Mouse (Mus musculus): Measurements from ENCODE around the gene Lrr1. TPM values are rescaled to one million over a fixed set of nuclear protein-coding genes. Genes with fewer than 3 reads are reported as not detected.

Gene Lrr1
- total RNA-seq, 1 experiment, result 10.4 TPM

- H3K36me3 ChIP-seq (ENCODE audit: control insufficient read depth, insufficient read depth, low read length, poor library complexity, severe bottlenecking), result peaks cover 9% of the 10 kb centered on the region; the same call in 1 of the 2 replicates
Measured at GRCm38 (mm10) chr12:69190074-69190473, 21.5 kb downstream of the Lrr1 start.

GRCm38 (mm10) chr12:69190522-69190921 lies 21.9 kb downstream of the Lrr1 start:
- TF ChIP-seq HCFC1 (IDR thresholded peaks at IDR 0.05; ENCODE audit: borderline replicate concordance, insufficient read depth, low read length) (no peak), ZNF384 (IDR thresholded peaks at IDR 0.05; ENCODE audit: low read depth, low read length) (no peak), ZC3H11A (IDR thresholded peaks at IDR 0.05; ENCODE audit: borderline replicate concordance, low read depth, low read length) (no peak), MAFK (IDR thresholded peaks at IDR 0.05; ENCODE audit: insufficient read depth, low read depth, low read length) (no peak)
- Histone ChIP-seq H3K4me3 (ENCODE audit: insufficient read depth in 1 of 2, low read depth in 1 of 2, low read length in 2 of 2, poor library complexity in 1 of 2, severe bottlenecking in 1 of 2) (no peak overlapping the region), H3K9ac (ENCODE audit: insufficient read depth, low read depth, low read length, poor library complexity, severe bottlenecking) (no peak overlapping the region), H3K27ac (ENCODE audit: insufficient read depth, low read depth, low read length, poor library complexity, severe bottlenecking) (no peak overlapping the region), H3K9me3 (ENCODE audit: control insufficient read depth, insufficient read depth, low read depth, low read length) (no peaks in the 10 kb centered on the region), H3K36me3 (ENCODE audit: control insufficient read depth, insufficient read depth, low read length, poor library complexity, severe bottlenecking) (peaks cover 9% of the 10 kb centered on the region; the same call in 1 of the 2 replicates), H3K4me1 (ENCODE audit: control insufficient read depth in 2 of 2, insufficient read depth in 2 of 2, low read length in 2 of 2, poor library complexity in 1 of 2) (peaks cover 0 to 1% of the 10 kb centered on the region in 2 experiments; a peak in 1 of 4 replicates)
- in situ Hi-C loops (cut with MboI; ENCODE audit: low sequenced_read_pairs in 2 of 2, unreplicated experiment in 2 of 2), result no loop called here
- no peak for DNase-seq (ENCODE audit: low read depth, low spot score)

More at GRCm38 (mm10) chr12:69190074-69190473, 21.5 kb downstream of the Lrr1 start:
- TF ChIP-seq CHD2 (IDR thresholded peaks at IDR 0.05; ENCODE audit: low read depth, low read length), result no peak
- no peak for TF ChIP-seq MAFK (IDR thresholded peaks at IDR 0.05; ENCODE audit: insufficient read depth, low read depth, low read length)
- no peak for TF ChIP-seq ZNF384 (IDR thresholded peaks at IDR 0.05; ENCODE audit: low read depth, low read length)
- no peak for TF ChIP-seq HCFC1 (IDR thresholded peaks at IDR 0.05; ENCODE audit: borderline replicate concordance, insufficient read depth, low read length)
- TF ChIP-seq ZC3H11A (IDR thresholded peaks at IDR 0.05; ENCODE audit: borderline replicate concordance, low read depth, low read length), result no peak
- H3K9ac ChIP-seq (ENCODE audit: insufficient read depth, low read depth, low read length, poor library complexity, severe bottlenecking), result no peak overlapping the region
- no peak overlapping the region for H3K4me3 ChIP-seq (ENCODE audit: insufficient read depth in 1 of 2, low read depth in 1 of 2, low read length in 2 of 2, poor library complexity in 1 of 2, severe bottlenecking in 1 of 2)
- no peak for DNase-seq (ENCODE audit: low read depth, low spot score)
- H3K4me1 ChIP-seq (ENCODE audit: control insufficient read depth in 2 of 2, insufficient read depth in 2 of 2, low read length in 2 of 2, poor library complexity in 1 of 2), result peaks cover 0 to 3% of the 10 kb centered on the region in 2 experiments; a peak in 1 of 4 replicates
- H3K27ac ChIP-seq (ENCODE audit: insufficient read depth, low read depth, low read length, poor library complexity, severe bottlenecking), result no peak overlapping the region
- no peaks in the 10 kb centered on the region for H3K9me3 ChIP-seq (ENCODE audit: control insufficient read depth, insufficient read depth, low read depth, low read length)
- in situ Hi-C loops (cut with MboI; ENCODE audit: low sequenced_read_pairs in 2 of 2, unreplicated experiment in 2 of 2), result no loop called here

- no peak overlapping the region for H3K4me3 ChIP-seq (ENCODE audit: insufficient read depth in 1 of 2, low read depth in 1 of 2, low read length in 2 of 2, poor library complexity in 1 of 2, severe bottlenecking in 1 of 2)
- H3K36me3 ChIP-seq (ENCODE audit: control insufficient read depth, insufficient read depth, low read length, poor library complexity, severe bottlenecking), result peaks cover 9% of the 10 kb centered on the region; the same call in 1 of the 2 replicates
- TF ChIP-seq HCFC1 (IDR thresholded peaks at IDR 0.05; ENCODE audit: borderline replicate concordance, insufficient read depth, low read length) (no peak), ZC3H11A (IDR thresholded peaks at IDR 0.05; ENCODE audit: borderline replicate concordance, low read depth, low read length) (no peak), MAFK (IDR thresholded peaks at IDR 0.05; ENCODE audit: insufficient read depth, low read depth, low read length) (no peak), CHD2 (IDR thresholded peaks at IDR 0.05; ENCODE audit: low read depth, low read length) (no peak), ZNF384 (IDR thresholded peaks at IDR 0.05; ENCODE audit: low read depth, low read length) (no peak)
- H3K9me3 ChIP-seq (ENCODE audit: control insufficient read depth, insufficient read depth, low read depth, low read length), result no peaks in the 10 kb centered on the region
- in situ Hi-C loops (cut with MboI; ENCODE audit: low sequenced_read_pairs in 2 of 2, unreplicated experiment in 2 of 2), result no loop called here
- peaks cover 0 to 1% of the 10 kb centered on the region in 2 experiments; a peak in 1 of 4 replicates for H3K4me1 ChIP-seq (ENCODE audit: control insufficient read depth in 2 of 2, insufficient read depth in 2 of 2, low read length in 2 of 2, poor library complexity in 1 of 2)
- H3K9ac ChIP-seq (ENCODE audit: insufficient read depth, low read depth, low read length, poor library complexity, severe bottlenecking), result no peak overlapping the region
- DNase-seq (ENCODE audit: low read depth, low spot score), result no peak
- no peak overlapping the region; the same call in 1 of the 2 replicates for H3K27ac ChIP-seq (ENCODE audit: insufficient read depth, low read depth, low read length, poor library complexity, severe bottlenecking)
Measured at GRCm38 (mm10) chr12:69191396-69191795, 22.8 kb downstream of the Lrr1 start.

- H3K9me3 ChIP-seq (ENCODE audit: control insufficient read depth, insufficient read depth, low read depth, low read length), result no peaks in the 10 kb centered on the region
- peaks cover 0 to 1% of the 10 kb centered on the region in 2 experiments; a peak in 1 of 4 replicates for H3K4me1 ChIP-seq (ENCODE audit: control insufficient read depth in 2 of 2, insufficient read depth in 2 of 2, low read length in 2 of 2, poor library complexity in 1 of 2)
- DNase-seq (ENCODE audit: low read depth, low spot score), result no peak
- H3K27ac ChIP-seq (ENCODE audit: insufficient read depth, low read depth, low read length, poor library complexity, severe bottlenecking), result no peak overlapping the region
- TF ChIP-seq MAFK (IDR thresholded peaks at IDR 0.05; ENCODE audit: insufficient read depth, low read depth, low read length) (no peak), CHD2 (IDR thresholded peaks at IDR 0.05; ENCODE audit: low read depth, low read length) (no peak), HCFC1 (IDR thresholded peaks at IDR 0.05; ENCODE audit: borderline replicate concordance, insufficient read depth, low read length) (no peak), ZNF384 (IDR thresholded peaks at IDR 0.05; ENCODE audit: low read depth, low read length) (no peak), ZC3H11A (IDR thresholded peaks at IDR 0.05; ENCODE audit: borderline replicate concordance, low read depth, low read length) (no peak)
- H3K9ac ChIP-seq (ENCODE audit: insufficient read depth, low read depth, low read length, poor library complexity, severe bottlenecking), result no peak overlapping the region
- peaks cover 6% of the 10 kb centered on the region; the same call in 1 of the 2 replicates for H3K36me3 ChIP-seq (ENCODE audit: control insufficient read depth, insufficient read depth, low read length, poor library complexity, severe bottlenecking)
- in situ Hi-C loops (cut with MboI; ENCODE audit: low sequenced_read_pairs in 2 of 2, unreplicated experiment in 2 of 2), result no loop called here
- no peak overlapping the region for H3K4me3 ChIP-seq (ENCODE audit: insufficient read depth in 1 of 2, low read depth in 1 of 2, low read length in 2 of 2, poor library complexity in 1 of 2, severe bottlenecking in 1 of 2)
Measured at GRCm38 (mm10) chr12:69192637-69193036, 24.0 kb downstream of the Lrr1 start.
